Mouse (Mus musculus) heart, embryonic 12.5 days (tissue): ENCODE measurements at regions not wholly inside any gene's neighbourhood (a gene's known extent, or its start where the extent isn't known, plus 50 kb on each side); places are given as distances from the start of the nearest gene placed in this dataset.

ENCODE experiments used
- ATAC-seq: fragments of 200-750 bp; cut with Nextera tagmentation; 2 replicates; pipeline ENCODE4 v1.8.0; 2017; ENCODE audit warnings: moderate TSS enrichment, moderate library complexity; ENCODE audit not compliant: insufficient number of reproducible peaks, low FRiP score
- H3K27ac ChIP-seq: fragments of 300-500 bp; sonication (generic); 2 replicates; pipeline ENCODE4 v1.5.1; 2016; ENCODE audit warnings: mild to moderate bottlenecking, moderate library complexity; ENCODE audit not compliant: poor library complexity, severe bottlenecking
- H3K27me3 ChIP-seq: fragments of 300-500 bp; sonication (generic); replicated peaks from 2 replicates; pipeline ENCODE4 v1.6.1; 2016; ENCODE audit warnings: mild to moderate bottlenecking, moderate library complexity
- H3K36me3 ChIP-seq: fragments of 300-500 bp; sonication (generic); 2 replicates; pipeline ENCODE4 v1.6.1; 2016; ENCODE audit warnings: mild to moderate bottlenecking, moderate library complexity
- H3K4me1 ChIP-seq: fragments of 300-500 bp; sonication (generic); replicated peaks from 2 replicates; pipeline ENCODE4 v1.6.1; 2016; ENCODE audit warnings: mild to moderate bottlenecking
- H3K4me2 ChIP-seq: fragments of 300-500 bp; sonication (generic); 2 replicates; pipeline ENCODE4 v1.6.1; 2016; ENCODE audit warnings: mild to moderate bottlenecking, moderate library complexity
- H3K4me3 ChIP-seq: fragments of 300-500 bp; sonication (generic); 2 replicates; pipeline ENCODE4 v1.5.1; 2016; ENCODE audit warnings: mild to moderate bottlenecking
- H3K9ac ChIP-seq: fragments of 300-500 bp; sonication (generic); 2 replicates; pipeline ENCODE4 v1.6.1; 2016; ENCODE audit warnings: mild to moderate bottlenecking, moderate library complexity
- H3K9me3 ChIP-seq: fragments of 300-500 bp; sonication (generic); replicated peaks from 2 replicates; pipeline ENCODE4 v1.6.1; 2016; ENCODE audit warnings: mild to moderate bottlenecking, moderate library complexity
- WGBS: fragments of 180-500 bp; shearing (Covaris S2); methylation state at CpG from one replicate; pipeline ENCODE4 v1.1.7; 2016; 5-methylcytosine and 5-hydroxymethylcytosine counted together

GRCm38 (mm10) chr2:116444163-116444562 lies 378.5 kb upstream of the Meis2 start:
- H3K9me3 ChIP-seq: no peaks in the 10 kb centered on the region
- H3K4me2 ChIP-seq: no peak overlapping the region
- no peak for ATAC-seq
- no peaks in the 10 kb centered on the region for H3K4me1 ChIP-seq
- H3K36me3 ChIP-seq: no peaks in the 10 kb centered on the region
- H3K4me3 ChIP-seq: no peak overlapping the region
- no peak overlapping the region for H3K9ac ChIP-seq
- no peak overlapping the region for H3K27ac ChIP-seq
- H3K27me3 ChIP-seq: no peaks in the 10 kb centered on the region

- Histone ChIP-seq H3K27me3 (no peaks in the 10 kb centered on the region), H3K27ac (no peak overlapping the region), H3K4me3 (no peak overlapping the region), H3K9me3 (no peaks in the 10 kb centered on the region), H3K9ac (no peak overlapping the region), H3K4me2 (no peak overlapping the region), H3K36me3 (no peaks in the 10 kb centered on the region), H3K4me1 (no peaks in the 10 kb centered on the region)
- ATAC-seq: no peak
- WGBS: 73% methylated on average over 2 of the region's 2 CpGs
These were observed 374.6 kb upstream of the Meis2 start for GRCm38 (mm10) chr2:116440252-116440651.

- no peak overlapping the region for H3K27ac ChIP-seq
- ATAC-seq: no peak
- no peaks in the 10 kb centered on the region for H3K27me3 ChIP-seq
- H3K4me1 ChIP-seq: no peaks in the 10 kb centered on the region
- H3K4me3 ChIP-seq: no peak overlapping the region
- no peak overlapping the region for H3K4me2 ChIP-seq
- H3K9ac ChIP-seq: no peak overlapping the region
- no peaks in the 10 kb centered on the region for H3K9me3 ChIP-seq
- H3K36me3 ChIP-seq: no peaks in the 10 kb centered on the region
These were observed 367.8 kb upstream of the Meis2 start for GRCm38 (mm10) chr2:116433481-116433880.

- no peak overlapping the region for H3K9ac ChIP-seq
- no peak overlapping the region for H3K4me3 ChIP-seq
- H3K27ac ChIP-seq: no peak overlapping the region
- H3K9me3 ChIP-seq: no peaks in the 10 kb centered on the region
- no peaks in the 10 kb centered on the region for H3K36me3 ChIP-seq
- 86% methylated on average over 8 of the region's 8 CpGs for WGBS
- no peaks in the 10 kb centered on the region for H3K27me3 ChIP-seq
- no peak overlapping the region for H3K4me2 ChIP-seq
- ATAC-seq: no peak
- no peaks in the 10 kb centered on the region for H3K4me1 ChIP-seq
These were observed 358.5 kb upstream of the Meis2 start for GRCm38 (mm10) chr2:116424131-116424530.

- H3K4me3 ChIP-seq: no peak overlapping the region
These were observed 352.0 kb upstream of the Meis2 start for GRCm38 (mm10) chr2:116417428-116418195.

GRCm38 (mm10) chr2:116415742-116416141 lies 350.1 kb upstream of the Meis2 start:
- no peaks in the 10 kb centered on the region for H3K27me3 ChIP-seq
- no peak overlapping the region for H3K27ac ChIP-seq
- H3K9me3 ChIP-seq: no peaks in the 10 kb centered on the region
- no peak for ATAC-seq
- 61% methylated on average over 1 of the region's 1 CpGs for WGBS
- H3K4me3 ChIP-seq: no peak overlapping the region
- no peak overlapping the region for H3K4me2 ChIP-seq
- H3K4me1 ChIP-seq: no peaks in the 10 kb centered on the region
- H3K36me3 ChIP-seq: no peaks in the 10 kb centered on the region
- H3K9ac ChIP-seq: no peak overlapping the region

More at GRCm38 (mm10) chr2:116417428-116418195, 352.0 kb upstream of the Meis2 start:
- Histone ChIP-seq H3K27ac (no peak overlapping the region), H3K4me1 (no peaks in the 10 kb centered on the region), H3K27me3 (no peaks in the 10 kb centered on the region), H3K36me3 (no peaks in the 10 kb centered on the region), H3K9ac (no peak overlapping the region), H3K9me3 (no peaks in the 10 kb centered on the region), H3K4me2 (no peak overlapping the region)
- ATAC-seq: no peak
- 60% methylated on average over 13 of the region's 13 CpGs for WGBS

GRCm38 (mm10) chr2:116402113-116402512 lies 336.5 kb upstream of the Meis2 start:
- Histone ChIP-seq H3K9ac (no peak overlapping the region), H3K4me1 (no peaks in the 10 kb centered on the region), H3K4me2 (no peak overlapping the region), H3K27me3 (no peaks in the 10 kb centered on the region), H3K9me3 (no peaks in the 10 kb centered on the region), H3K27ac (no peak overlapping the region), H3K36me3 (no peaks in the 10 kb centered on the region), H3K4me3 (no peak overlapping the region)
- 66% methylated on average over 1 of the region's 1 CpGs for WGBS
- no peak for ATAC-seq

- Histone ChIP-seq H3K4me2 (no peak overlapping the region), H3K9me3 (no peaks in the 10 kb centered on the region), H3K4me3 (no peak overlapping the region), H3K36me3 (no peaks in the 10 kb centered on the region), H3K4me1 (no peaks in the 10 kb centered on the region), H3K27ac (no peak overlapping the region), H3K27me3 (no peaks in the 10 kb centered on the region), H3K9ac (no peak overlapping the region)
- 48% methylated on average over 1 of the region's 1 CpGs for WGBS
- no peak for ATAC-seq
These were observed 334.3 kb upstream of the Meis2 start for GRCm38 (mm10) chr2:116399966-116400365.

GRCm38 (mm10) chr2:116368811-116369210 lies 303.2 kb upstream of the Meis2 start:
- Histone ChIP-seq H3K36me3 (no peaks in the 10 kb centered on the region), H3K4me2 (no peak overlapping the region), H3K27me3 (no peaks in the 10 kb centered on the region), H3K27ac (no peak overlapping the region), H3K9ac (no peak overlapping the region), H3K4me1 (no peaks in the 10 kb centered on the region), H3K4me3 (no peak overlapping the region), H3K9me3 (no peaks in the 10 kb centered on the region)
- 75% methylated on average over 3 of the region's 3 CpGs for WGBS
- no peak for ATAC-seq

GRCm38 (mm10) chr2:116364136-116364535 lies 298.5 kb upstream of the Meis2 start:
- Histone ChIP-seq H3K4me3 (no peak overlapping the region), H3K9ac (no peak overlapping the region), H3K9me3 (no peaks in the 10 kb centered on the region), H3K27me3 (no peaks in the 10 kb centered on the region), H3K27ac (no peak overlapping the region), H3K4me2 (no peak overlapping the region), H3K36me3 (no peaks in the 10 kb centered on the region), H3K4me1 (no peaks in the 10 kb centered on the region)
- WGBS: 60% methylated on average over 2 of the region's 2 CpGs
- ATAC-seq: no peak

GRCm38 (mm10) chr2:116358145-116358544 lies 292.5 kb upstream of the Meis2 start:
- 62% methylated on average over 1 of the region's 1 CpGs for WGBS
- no peaks in the 10 kb centered on the region for H3K36me3 ChIP-seq
- H3K9ac ChIP-seq: no peak overlapping the region
- no peak overlapping the region for H3K4me2 ChIP-seq
- H3K27ac ChIP-seq: no peak overlapping the region
- H3K4me3 ChIP-seq: no peak overlapping the region
- ATAC-seq: no peak
- H3K9me3 ChIP-seq: no peaks in the 10 kb centered on the region
- H3K27me3 ChIP-seq: no peaks in the 10 kb centered on the region
- H3K4me1 ChIP-seq: no peaks in the 10 kb centered on the region

GRCm38 (mm10) chr2:116348530-116348914 lies 282.9 kb upstream of the Meis2 start:
- no peak overlapping the region for H3K27ac ChIP-seq
- no peak overlapping the region for H3K4me2 ChIP-seq
- H3K9me3 ChIP-seq: no peaks in the 10 kb centered on the region
- no peak overlapping the region for H3K4me3 ChIP-seq
- WGBS: 52% methylated on average over 1 of the region's 1 CpGs
- no peak for ATAC-seq
- no peaks in the 10 kb centered on the region for H3K27me3 ChIP-seq
- no peak overlapping the region for H3K9ac ChIP-seq
- H3K4me1 ChIP-seq: no peaks in the 10 kb centered on the region
- H3K36me3 ChIP-seq: no peaks in the 10 kb centered on the region
